Mouse (Mus musculus): ENCODE results near the gene Fap.

- no peak for TF ChIP-seq POLR2A (IDR thresholded peaks at IDR 0.05; ENCODE audit: borderline replicate concordance, extremely low read depth, low read depth, low read length)
- TF ChIP-seq CTCF (IDR thresholded peaks at IDR 0.05; ENCODE audit: insufficient read depth, low read length), result no peak
These were observed 45.1 kb upstream of the Fap start for GRCm38 (mm10) chr2:62618934-62619341.
